Mouse (Mus musculus) MEL (cell line): ENCODE data around the gene Sec11a. TPM values are rescaled to one million over a fixed set of nuclear protein-coding genes. Genes with fewer than 3 reads are reported as not detected.
A peak's percentile ranks its signal among the peaks of the same experiment; 100 is the strongest.

Experiments used
- DNase-seq: peaks from one replicate; pipeline ENCODE4 v3.0.0; 2011; ENCODE audit warnings: low read depth, low spot score
- H3K27ac ChIP-seq: 2 replicates; pipeline ENCODE4 v1.5.1; 2012; ENCODE audit warnings: low read depth, mild to moderate bottlenecking, control low read depth, low read length, moderate library complexity; ENCODE audit not compliant: control insufficient read depth
- H3K27me3 ChIP-seq, 2 experiments: fragments of 150-350 bp in 1 of 2; sonication (generic) in 1 of 2; 2 replicates each; pipeline ENCODE4 v1.6.1; 2012; ENCODE audit warnings: low read length in 2 of 2, mild to moderate bottlenecking in 2 of 2, improper control_type of control experiment in 1 of 2, moderate library complexity in 1 of 2; ENCODE audit not compliant: insufficient read depth in 2 of 2, control insufficient read depth in 1 of 2
- H3K36me3 ChIP-seq, 2 experiments: 2 replicates each; pipeline ENCODE4 v1.6.1; 2012 to 2014; ENCODE audit warnings: low read length in 2 of 2, improper control_type of control experiment in 1 of 2, inconsistent platforms in 1 of 2, mild to moderate bottlenecking in 1 of 2; ENCODE audit not compliant: insufficient read depth in 2 of 2, control insufficient read depth in 1 of 2
- H3K4me1 ChIP-seq, 2 experiments: fragments of 150-350 bp in 1 of 2; sonication (generic) in 1 of 2; 2 replicates each; pipeline ENCODE4 v1.6.1; 2012; ENCODE audit warnings: low read length in 2 of 2, improper control_type of control experiment in 1 of 2, mild to moderate bottlenecking in 1 of 2; ENCODE audit not compliant: insufficient read depth in 2 of 2, control insufficient read depth in 1 of 2
- H3K4me3 ChIP-seq, 2 experiments: fragments of 150-350 bp in 1 of 2; sonication (generic) in 1 of 2; 2 replicates each; pipeline ENCODE4 v1.5.1; 2012; ENCODE audit warnings: low read depth in 2 of 2, low read length in 2 of 2, mild to moderate bottlenecking in 2 of 2, moderate library complexity in 2 of 2, control low read depth in 1 of 2, improper control_type of control experiment in 1 of 2; ENCODE audit not compliant: control insufficient read depth in 1 of 2, insufficient read depth in 1 of 2
- H3K79me2 ChIP-seq: 2 replicates; pipeline ENCODE4 v1.6.1; 2012; ENCODE audit warnings: mild to moderate bottlenecking, low read length, moderate library complexity; ENCODE audit not compliant: control insufficient read depth, poor library complexity, insufficient read depth
- H3K9ac ChIP-seq: 2 replicates; pipeline ENCODE4 v1.6.1; 2012; ENCODE audit warnings: low read depth, mild to moderate bottlenecking, control low read depth, low read length, moderate library complexity; ENCODE audit not compliant: control insufficient read depth, poor library complexity, severe bottlenecking
- H3K9me3 ChIP-seq: fragments of 150-350 bp; sonication (generic); replicated peaks from 2 replicates; pipeline ENCODE4 v1.6.1; 2012; ENCODE audit warnings: mild to moderate bottlenecking, low read length, improper control_type of control experiment, moderate library complexity; ENCODE audit not compliant: insufficient read depth
- CHD1 ChIP-seq: IDR thresholded peaks from 2 replicates; pipeline ENCODE4 v1.6.1; 2012; ENCODE audit warnings: low read depth, mild to moderate bottlenecking, inconsistent platforms, low read length, improper control_type of control experiment
- CHD2 ChIP-seq: IDR thresholded peaks from 2 replicates; pipeline ENCODE4 v1.6.1; 2011; ENCODE audit warnings: low read length, improper control_type of control experiment
- E2F4 ChIP-seq: IDR thresholded peaks from 2 replicates; pipeline ENCODE4 v1.6.1; 2011; ENCODE audit warnings: low read depth, low read length, improper control_type of control experiment, borderline replicate concordance
- ELF1 ChIP-seq: IDR thresholded peaks from 2 replicates; pipeline ENCODE4 v1.6.1; 2014; ENCODE audit warnings: low read depth, mild to moderate bottlenecking, inconsistent platforms, low read length, improper control_type of control experiment, moderate library complexity
- EP300 ChIP-seq, 2 experiments: IDR thresholded peaks; 2 replicates each; pipeline ENCODE4 v1.6.1; 2011; ENCODE audit warnings: improper control_type of control experiment in 2 of 2, low read length in 2 of 2, low read depth in 1 of 2, mild to moderate bottlenecking in 1 of 2
- ETS1 ChIP-seq: IDR thresholded peaks from 2 replicates; pipeline ENCODE4 v1.6.1; 2012; ENCODE audit warnings: low read depth, mild to moderate bottlenecking, inconsistent platforms, low read length, improper control_type of control experiment, moderate library complexity
- GATA1 ChIP-seq: IDR thresholded peaks from 2 replicates; pipeline ENCODE4 v1.6.1; 2011; ENCODE audit warnings: low read depth, low read length, improper control_type of control experiment
- HCFC1 ChIP-seq: IDR thresholded peaks from 2 replicates; pipeline ENCODE4 v1.6.1; 2012; ENCODE audit warnings: low read depth, mild to moderate bottlenecking, inconsistent platforms, low read length, improper control_type of control experiment, moderate library complexity
- KAT2A ChIP-seq: conservative IDR thresholded peaks from 2 replicates; pipeline ENCODE4 v1.6.1; 2012; ENCODE audit warnings: low read depth, low read length, improper control_type of control experiment, inconsistent platforms
- MAX ChIP-seq: IDR thresholded peaks from 2 replicates; pipeline ENCODE4 v1.6.1; 2011; ENCODE audit warnings: low read length, improper control_type of control experiment
- MEF2A ChIP-seq: IDR thresholded peaks from 2 replicates; pipeline ENCODE4 v1.6.1; 2014; ENCODE audit warnings: low read depth, mild to moderate bottlenecking, inconsistent platforms, low read length, improper control_type of control experiment; ENCODE audit not compliant: poor library complexity, insufficient replicate concordance, severe bottlenecking; ENCODE audit errors: extremely low read depth
- MXI1 ChIP-seq: IDR thresholded peaks from 2 replicates; pipeline ENCODE4 v1.6.1; 2011; ENCODE audit warnings: mild to moderate bottlenecking, low read depth, low read length, improper control_type of control experiment
- MYB ChIP-seq: IDR thresholded peaks from 2 replicates; pipeline ENCODE4 v1.6.1; 2011; ENCODE audit warnings: mild to moderate bottlenecking, low read depth, low read length, improper control_type of control experiment
- MYC ChIP-seq: IDR thresholded peaks from 2 replicates; pipeline ENCODE4 v1.6.1; 2011; ENCODE audit warnings: low read depth, mild to moderate bottlenecking, low read length, improper control_type of control experiment, moderate library complexity
- NELFE ChIP-seq: IDR thresholded peaks from 2 replicates; pipeline ENCODE4 v1.6.1; 2011; ENCODE audit warnings: low read depth, low read length, improper control_type of control experiment
- POLR2AphosphoS2 ChIP-seq: IDR thresholded peaks from 2 replicates; pipeline ENCODE4 v1.6.1; 2011; ENCODE audit warnings: low read length, improper control_type of control experiment
- POLR2AphosphoS5 ChIP-seq: IDR thresholded peaks from 2 replicates; pipeline ENCODE4 v1.6.1; 2012; ENCODE audit warnings: low read depth, borderline replicate concordance, mild to moderate bottlenecking, inconsistent platforms, low read length, moderate library complexity, mixed read lengths
- RCOR1 ChIP-seq: IDR thresholded peaks from 2 replicates; pipeline ENCODE4 v1.6.1; 2012; ENCODE audit warnings: low read depth, mild to moderate bottlenecking, inconsistent platforms, low read length, improper control_type of control experiment
- SIN3A ChIP-seq: IDR thresholded peaks from 2 replicates; pipeline ENCODE4 v1.6.1; 2012; ENCODE audit warnings: low read length, improper control_type of control experiment, inconsistent platforms
- SMC3 ChIP-seq: IDR thresholded peaks from 2 replicates; pipeline ENCODE4 v1.6.1; 2011; ENCODE audit warnings: low read depth, low read length, improper control_type of control experiment
- TAL1 ChIP-seq: IDR thresholded peaks from 2 replicates; pipeline ENCODE4 v1.6.1; 2012; ENCODE audit warnings: mild to moderate bottlenecking, inconsistent platforms, low read length, moderate library complexity, mixed read lengths
- TCF12 ChIP-seq: IDR thresholded peaks from 2 replicates; pipeline ENCODE4 v1.6.1; 2014; ENCODE audit warnings: low read depth, mild to moderate bottlenecking, inconsistent platforms, low read length, improper control_type of control experiment, moderate library complexity
- USF2 ChIP-seq, 2 experiments: IDR thresholded peaks; 2 replicates each; pipeline ENCODE4 v1.6.1; 2011 to 2012; ENCODE audit warnings: improper control_type of control experiment in 2 of 2, low read length in 2 of 2, borderline replicate concordance in 1 of 2, inconsistent platforms in 1 of 2, low read depth in 1 of 2, mild to moderate bottlenecking in 1 of 2; ENCODE audit not compliant: insufficient read depth in 1 of 2
- ZKSCAN1 ChIP-seq: IDR thresholded peaks from 2 replicates; pipeline ENCODE4 v1.6.1; 2012; ENCODE audit warnings: low read depth, mild to moderate bottlenecking, inconsistent platforms, low read length, improper control_type of control experiment, moderate library complexity
- ZNF384 ChIP-seq: IDR thresholded peaks from 2 replicates; pipeline ENCODE4 v1.6.1; 2012; ENCODE audit warnings: low read depth, mild to moderate bottlenecking, inconsistent platforms, low read length, improper control_type of control experiment
- polyA plus RNA-seq, 2 experiments: library from polyadenylated mRNA; stranded (reverse) in 1 of 2; unstranded in 1 of 2; fragments of >175 nt in 1 of 2; fragments of >200 nt in 1 of 2; gene quantifications; 2 replicates each; pipeline versions ENCODE4 v1.2.1 to v1.2.4; 2012; ENCODE audit warnings: low replicate concordance in 2 of 2, low read depth in 1 of 2; ENCODE audit not compliant: insufficient read length in 2 of 2, insufficient read depth in 1 of 2, missing spikeins in 1 of 2
- total RNA-seq: library from RNA; depleted of rRNA; stranded (reverse); fragments of 300-350 nt; gene quantifications from 2 replicates; pipeline ENCODE4 v1.2.3, GENCODE M21; 2012

Sec11a gene
- total and polyA plus RNA-seq, 3 experiments = 114 to 144 TPM; not detected in 1

GRCm38 (mm10) chr7:80987805-80988625 lies 40.4 kb upstream of the Sec11a start:
- peak; percentile 79 for DNase-seq
- Histone ChIP-seq H3K9me3 (no peaks in the 10 kb centered on the region), H3K4me3 (peak overlapping the region in 1 of 2 experiments; percentile 31; a peak in 2 of 4 replicates), H3K36me3 (peaks cover 0 to 43% of the 10 kb centered on the region in 2 experiments; a peak in 2 of 4 replicates), H3K4me1 (peaks cover 21 to 32% of the 10 kb centered on the region in 2 experiments), H3K79me2 (peaks cover 8% of the 10 kb centered on the region), H3K27ac (peak overlapping the region; percentile 85)
- TF ChIP-seq CHD2 (no peak), TCF12 (peak; percentile 36), MEF2A (no peak), MXI1 (0 out of 2 replicates have a peak, but pooled peaks have one; percentile 33), HCFC1 (peak; percentile 54; the same call in 1 of the 2 replicates), MYB (peak; percentile 51; the same call in 1 of the 2 replicates), E2F4 (no peak), MAX (no peak), RCOR1 (no peak; the same call in 1 of the 2 replicates), ETS1 (peak; percentile 12; the same call in 1 of the 2 replicates), SMC3 (no peak), GATA1 (peak; percentile 72), POLR2AphosphoS5 (no peak), USF2 (IDR thresholded peaks at IDR 0.05; ENCODE audit: borderline replicate concordance in 1 of 2, insufficient read depth in 1 of 2, low read depth in 1 of 2, low read length in 2 of 2) (no peak), ZKSCAN1 (0 out of 2 replicates have a peak, but pooled peaks have one; percentile 7), NELFE (no peak), KAT2A (0 out of 2 replicates have a peak, but pooled peaks have one; percentile 10), POLR2AphosphoS2 (0 out of 2 replicates have a peak, but pooled peaks have one; percentile 22), SIN3A (peak; percentile 59), TAL1 (peak; percentile 12; the same call in 1 of the 2 replicates), ELF1 (no peak), CHD1 (no peak), ZNF384 (no peak), EP300 (IDR thresholded peaks at IDR 0.05; ENCODE audit: low read depth in 1 of 2, low read length in 2 of 2) (peak; percentile 71), MYC (0 out of 2 replicates have a peak, but pooled peaks have one; percentile 44)
- TF ChIP-seq, all 39 proteins: peak for 13
- peak overlapping the region; percentile 18; the same call in 1 of the 2 replicates for H3K9ac ChIP-seq
- no peaks in the 10 kb centered on the region for H3K27me3 ChIP-seq
